Mouse (Mus musculus) heart, embryonic 14.5 days (tissue): ENCODE measurements around the gene Vps13d. TPM values are rescaled to one million over a fixed set of nuclear protein-coding genes. Genes with fewer than 3 reads are reported as not detected.

Experiments used
- ATAC-seq: fragments of 200-750 bp; cut with Nextera tagmentation; 2 replicates; pipeline ENCODE4 v1.8.0; 2017; ENCODE audit warnings: low read depth, moderate TSS enrichment; ENCODE audit not compliant: insufficient number of reproducible peaks, insufficient read depth, low FRiP score
- H3K27ac ChIP-seq, 2 experiments: fragments of 200-500 bp in 1 of 2; fragments of 300-500 bp in 1 of 2; sonication (generic) in 1 of 2; replicated peaks in 1 of 2; 2 replicates each; pipeline ENCODE4 v1.5.1; 2012 to 2014; ENCODE audit warnings: low read depth in 2 of 2, low read length in 2 of 2, control low read depth in 1 of 2, mild to moderate bottlenecking in 1 of 2, mixed read lengths in 1 of 2; ENCODE audit not compliant: control insufficient read depth in 1 of 2, insufficient read depth in 1 of 2
- H3K27me3 ChIP-seq: fragments of 300-500 bp; sonication (generic); 2 replicates; pipeline ENCODE4 v1.6.1; 2014; ENCODE audit warnings: mild to moderate bottlenecking, low read length, control low read depth; ENCODE audit not compliant: control insufficient read depth, insufficient read depth
- H3K36me3 ChIP-seq: fragments of 300-500 bp; sonication (generic); 2 replicates; pipeline ENCODE4 v1.6.1; 2014; ENCODE audit warnings: mild to moderate bottlenecking, control low read depth, low read length, mixed read lengths; ENCODE audit not compliant: control insufficient read depth, insufficient read depth
- H3K4me1 ChIP-seq, 2 experiments: fragments of 200-500 bp in 1 of 2; fragments of 300-500 bp in 1 of 2; sonication (generic) in 1 of 2; 2 replicates each; pipeline ENCODE4 v1.6.1; 2012 to 2014; ENCODE audit warnings: low read length in 2 of 2, control low read depth in 1 of 2, mixed read lengths in 1 of 2; ENCODE audit not compliant: control insufficient read depth in 2 of 2, insufficient read depth in 2 of 2
- H3K4me2 ChIP-seq: fragments of 300-500 bp; sonication (generic); 2 replicates; pipeline ENCODE4 v1.6.1; 2014; ENCODE audit warnings: mild to moderate bottlenecking, low read length
- H3K4me3 ChIP-seq, 2 experiments: fragments of 200-500 bp in 1 of 2; fragments of 300-500 bp in 1 of 2; sonication (generic) in 1 of 2; 2 replicates each; pipeline ENCODE4 v1.5.1; 2012 to 2014; ENCODE audit warnings: low read length in 2 of 2, mild to moderate bottlenecking in 2 of 2, control low read depth in 1 of 2, low read depth in 1 of 2, moderate library complexity in 1 of 2; ENCODE audit not compliant: control insufficient read depth in 1 of 2, insufficient read depth in 1 of 2
- H3K9ac ChIP-seq: fragments of 300-500 bp; sonication (generic); 2 replicates; pipeline ENCODE4 v1.6.1; 2014; ENCODE audit warnings: mild to moderate bottlenecking, low read length
- H3K9me3 ChIP-seq: fragments of 300-500 bp; sonication (generic); 2 replicates; pipeline ENCODE4 v1.6.1; 2016; ENCODE audit warnings: low read length, control low read depth; ENCODE audit not compliant: control insufficient read depth
- WGBS: fragments of 180-500 bp; shearing (Covaris S2); extraction: QIAGEN DNeasy Blood & Tissue Kit; methylation state at CpG from one replicate; pipeline ENCODE4 v1.1.7; 2014; 5-methylcytosine and 5-hydroxymethylcytosine counted together
- polyA plus RNA-seq: library from polyadenylated mRNA; unstranded; fragments of >200 nt; fragmentation: Nextera tagmentation; extraction: Ambion mirVana; gene quantifications from 2 replicates; pipeline ENCODE4 v1.2.1, GENCODE M21; 2014

Gene Vps13d
- polyA plus RNA-seq, 1 experiment from 2014 or later = 11.9 TPM

DNA sequence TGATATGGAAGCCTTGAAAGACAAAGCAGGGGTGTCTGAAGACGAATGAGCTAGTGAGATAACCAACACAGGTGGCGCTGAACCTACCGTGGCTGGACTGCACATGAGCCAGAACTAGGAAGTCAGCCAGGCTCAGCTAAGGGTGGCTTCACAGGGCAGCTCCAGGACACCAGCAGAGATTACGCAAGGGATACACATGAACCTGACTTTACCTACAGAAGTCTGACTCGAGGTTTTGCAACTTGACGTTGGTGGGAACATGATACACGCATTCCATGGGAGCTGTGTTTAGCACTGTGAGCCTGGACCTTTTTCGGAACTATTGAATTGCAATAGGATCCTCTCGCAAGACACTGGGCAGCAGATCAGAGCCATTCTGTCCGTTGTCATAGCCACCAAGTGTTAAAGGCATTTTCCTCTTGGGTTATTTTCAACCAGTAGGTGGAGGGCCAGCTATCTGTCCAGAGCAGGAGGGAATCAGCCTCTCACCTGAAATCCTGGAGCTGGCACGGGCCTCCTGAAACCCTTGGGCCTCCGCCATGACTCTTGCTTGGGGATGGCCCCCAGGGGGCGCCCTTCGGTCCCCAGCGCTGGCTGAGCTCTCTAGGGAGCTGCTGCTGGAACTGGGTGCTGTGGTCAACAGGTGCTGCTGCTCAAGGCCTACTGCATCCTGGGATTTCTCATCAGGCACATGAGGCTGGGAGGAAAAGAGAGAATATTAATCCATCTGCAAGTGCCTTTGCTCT, 24.6 kb upstream of the Vps13d start:
- Histone ChIP-seq H3K4me2 (no peak overlapping the region), H3K36me3 (no peaks in the 10 kb centered on the region), H3K9ac (no peak overlapping the region), H3K4me1 (0 out of 4 replicates have a peak, but pooled peaks cover 3 to 5% of the 10 kb centered on the region in 2 experiments), H3K4me3 (no peak overlapping the region), H3K27me3 (no peaks in the 10 kb centered on the region), H3K27ac (no peak overlapping the region), H3K9me3 (no peaks in the 10 kb centered on the region)
- WGBS = 61% methylated on average over 15 of the region's 15 CpGs
- no peak for ATAC-seq

DNA sequence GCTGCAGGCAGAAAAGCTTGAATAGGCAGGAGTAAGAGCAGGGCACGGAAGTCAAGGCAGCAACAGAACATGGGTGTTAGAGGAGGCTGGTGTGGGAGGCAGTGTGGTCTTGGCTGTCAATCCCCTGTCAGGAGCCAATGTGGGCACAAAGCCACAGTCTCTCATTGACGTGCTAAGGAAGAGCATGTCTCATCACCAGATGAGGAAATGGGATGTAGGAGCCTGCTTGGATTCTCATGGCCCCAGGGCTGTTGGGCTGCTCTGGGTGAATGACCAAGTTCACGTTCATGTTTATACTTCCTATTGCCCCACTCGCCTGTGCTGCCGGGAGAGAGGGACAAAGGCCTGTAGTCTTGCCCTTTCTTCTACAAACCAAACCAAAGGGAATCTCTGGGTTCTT, 23.0 kb upstream of the Vps13d start:
- Histone ChIP-seq H3K27ac (no peak overlapping the region), H3K4me1 (0 out of 4 replicates have a peak, but pooled peaks cover 3 to 5% of the 10 kb centered on the region in 2 experiments), H3K36me3 (no peaks in the 10 kb centered on the region), H3K4me2 (no peak overlapping the region), H3K9ac (no peak overlapping the region), H3K4me3 (no peak overlapping the region), H3K27me3 (no peaks in the 10 kb centered on the region), H3K9me3 (no peaks in the 10 kb centered on the region)
- WGBS = 73% methylated on average over 5 of the region's 5 CpGs
- ATAC-seq = no peak

DNA sequence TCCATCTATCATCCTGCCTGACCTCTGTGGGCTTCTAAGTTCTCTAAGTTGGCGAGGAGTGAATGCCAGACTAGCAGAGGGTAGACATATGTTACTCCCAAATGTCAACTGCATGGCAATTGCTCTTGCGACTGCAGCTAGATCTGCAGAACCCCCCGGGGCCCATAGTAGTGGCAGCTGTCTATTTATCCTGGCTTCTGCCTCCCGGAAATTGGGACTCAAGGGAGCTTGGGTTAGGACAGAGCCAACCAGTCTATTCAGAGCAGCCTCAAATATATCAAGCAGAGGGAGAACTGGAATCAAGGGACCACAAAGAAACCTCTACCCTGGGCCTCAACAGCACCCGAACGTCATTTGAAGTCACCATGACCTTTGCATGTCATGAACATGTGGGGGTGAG, 22.2 kb upstream of the Vps13d start:
- WGBS = 81% methylated on average over 6 of the region's 6 CpGs
- H3K27me3 ChIP-seq = no peaks in the 10 kb centered on the region
- no peak overlapping the region for H3K9ac ChIP-seq
- no peak overlapping the region for H3K4me2 ChIP-seq
- no peak overlapping the region for H3K27ac ChIP-seq
- H3K4me3 ChIP-seq = no peak overlapping the region
- no peaks in the 10 kb centered on the region for H3K36me3 ChIP-seq
- H3K9me3 ChIP-seq = no peaks in the 10 kb centered on the region
- no peak for ATAC-seq
- 0 out of 4 replicates have a peak, but pooled peaks cover 3 to 5% of the 10 kb centered on the region in 2 experiments for H3K4me1 ChIP-seq

DNA sequence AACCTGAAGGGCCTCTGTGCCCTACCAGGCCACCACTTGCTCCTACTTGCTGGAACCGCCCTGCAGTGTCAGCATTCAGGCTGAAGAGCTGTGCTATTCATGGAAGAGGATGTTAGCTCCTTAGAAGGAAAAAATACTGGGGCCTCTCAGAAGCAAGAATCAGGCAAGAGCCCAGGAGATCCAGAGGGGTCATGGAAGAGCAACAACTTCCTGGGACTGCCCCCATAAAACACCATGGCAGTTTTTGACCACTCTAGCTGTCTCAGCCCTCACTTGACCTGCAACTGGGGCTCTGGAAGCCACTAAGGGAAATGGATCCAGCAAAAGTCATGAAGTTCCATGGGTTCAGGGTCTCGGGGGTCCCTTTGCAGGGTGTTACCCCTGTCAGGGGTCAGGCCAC, 20.6 kb upstream of the Vps13d start:
- 68% methylated on average over 2 of the region's 2 CpGs for WGBS
- Histone ChIP-seq H3K9me3 (no peaks in the 10 kb centered on the region), H3K27me3 (no peaks in the 10 kb centered on the region), H3K4me1 (0 out of 4 replicates have a peak, but pooled peaks cover 3 to 5% of the 10 kb centered on the region in 2 experiments), H3K9ac (no peak overlapping the region), H3K4me2 (no peak overlapping the region), H3K36me3 (no peaks in the 10 kb centered on the region), H3K4me3 (no peak overlapping the region), H3K27ac (no peak overlapping the region)
- ATAC-seq = no peak

DNA sequence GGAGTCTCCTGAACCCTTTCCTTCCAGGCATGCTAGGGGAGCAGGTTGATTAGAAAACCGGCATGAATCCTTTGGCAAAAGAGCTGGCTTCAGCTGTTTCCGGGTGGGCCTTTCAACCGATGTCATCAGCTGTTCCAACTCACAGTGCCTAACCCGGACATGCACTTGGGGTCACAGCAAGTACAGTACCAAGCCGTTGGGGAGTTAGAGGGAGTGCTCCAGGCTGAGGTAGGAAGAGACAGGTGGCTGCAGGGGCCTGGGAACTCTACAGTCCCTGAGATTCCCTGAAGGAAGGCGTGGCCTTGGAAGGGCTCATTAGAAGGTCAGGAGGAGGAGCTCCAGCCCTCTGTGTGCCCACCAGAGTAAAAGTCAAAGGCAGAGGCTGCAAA, 20.0 kb upstream of the Vps13d start:
- Histone ChIP-seq H3K4me1 (peaks cover 3 to 5% of the 10 kb centered on the region in 2 experiments; a peak in 1 of 4 replicates), H3K9me3 (no peaks in the 10 kb centered on the region), H3K36me3 (no peaks in the 10 kb centered on the region), H3K4me3 (no peak overlapping the region), H3K27ac (no peak overlapping the region), H3K4me2 (no peak overlapping the region), H3K27me3 (no peaks in the 10 kb centered on the region), H3K9ac (no peak overlapping the region)
- no peak for ATAC-seq
- 49% methylated on average over 6 of the region's 6 CpGs for WGBS

DNA sequence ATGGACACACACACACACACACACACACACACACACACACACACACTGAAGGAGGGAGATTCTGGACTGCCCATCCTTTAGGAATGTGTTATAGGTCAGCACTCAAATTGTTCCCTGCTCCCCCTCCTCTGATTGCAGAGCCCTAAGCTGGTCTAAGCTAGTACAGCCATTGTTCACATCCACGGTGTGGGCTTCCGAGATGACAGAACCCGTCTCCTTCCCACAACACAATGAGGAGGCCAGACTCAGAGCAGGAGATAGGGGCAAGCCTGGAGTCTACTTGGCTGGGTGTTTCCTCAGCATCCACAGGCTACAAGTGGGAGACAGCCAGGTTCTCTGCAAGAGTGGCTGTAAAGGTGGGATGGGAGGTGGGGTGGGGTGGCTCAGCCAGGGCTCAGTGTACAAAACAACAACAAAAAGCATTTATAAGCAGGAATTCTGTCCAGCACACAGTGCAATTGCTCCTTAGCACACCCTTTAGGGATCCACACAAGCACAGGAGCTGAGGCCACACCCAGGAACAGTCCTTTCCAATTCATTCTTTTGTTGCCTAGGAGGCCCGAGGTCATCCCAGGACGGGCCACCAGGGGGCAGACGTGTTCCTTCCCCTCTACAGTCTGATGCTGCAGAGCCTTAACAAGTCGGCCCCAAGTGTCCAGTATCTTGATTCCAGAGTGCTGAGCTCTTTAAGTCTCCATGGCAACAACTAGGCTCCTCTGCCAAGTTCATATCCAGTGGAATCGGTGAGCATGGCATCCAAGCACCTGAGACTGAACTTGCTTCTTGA, 19.4 kb upstream of the Vps13d start:
- no peaks in the 10 kb centered on the region for H3K36me3 ChIP-seq
- H3K9ac ChIP-seq = no peak overlapping the region
- H3K9me3 ChIP-seq = no peaks in the 10 kb centered on the region
- no peaks in the 10 kb centered on the region for H3K27me3 ChIP-seq
- H3K27ac ChIP-seq = no peak overlapping the region
- 0 out of 2 replicates have a peak, but pooled peaks have one; percentile 55 for ATAC-seq
- H3K4me1 ChIP-seq = peaks cover 3 to 5% of the 10 kb centered on the region in 2 experiments; a peak in 1 of 4 replicates
- H3K4me3 ChIP-seq = no peak overlapping the region
- no peak overlapping the region for H3K4me2 ChIP-seq
- 33% methylated on average over 8 of the region's 8 CpGs for WGBS

DNA sequence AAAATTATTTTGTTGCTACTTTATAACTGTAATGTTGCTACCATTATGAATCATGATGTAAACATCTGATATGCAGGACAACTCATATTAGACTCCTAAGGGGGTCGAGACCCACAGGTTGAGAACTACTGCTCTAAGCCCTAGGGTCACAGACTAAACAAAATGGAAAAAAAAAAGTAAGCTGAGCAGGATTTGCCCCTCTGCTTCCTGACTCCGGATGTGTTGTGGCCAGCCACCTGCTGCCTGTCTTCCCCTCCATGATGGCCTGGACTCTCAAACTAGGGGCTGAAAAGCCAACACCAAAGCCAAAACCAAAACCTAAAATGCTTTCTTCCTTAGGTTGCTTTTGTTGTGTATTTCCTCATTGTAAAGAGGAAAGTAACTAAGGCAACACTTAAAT, 16.3 kb upstream of the Vps13d start:
- no peak overlapping the region for H3K4me2 ChIP-seq
- H3K4me3 ChIP-seq = no peak overlapping the region
- H3K27me3 ChIP-seq = no peaks in the 10 kb centered on the region
- no peaks in the 10 kb centered on the region for H3K9me3 ChIP-seq
- 53% methylated on average over 2 of the region's 2 CpGs for WGBS
- H3K27ac ChIP-seq = no peak overlapping the region
- no peak for ATAC-seq
- H3K9ac ChIP-seq = no peak overlapping the region
- H3K36me3 ChIP-seq = no peaks in the 10 kb centered on the region
- H3K4me1 ChIP-seq = peaks cover 3 to 5% of the 10 kb centered on the region in 2 experiments; a peak in 1 of 4 replicates
